Mouse (Mus musculus): Measurements from ENCODE around the gene Skiv2l.

DNA sequence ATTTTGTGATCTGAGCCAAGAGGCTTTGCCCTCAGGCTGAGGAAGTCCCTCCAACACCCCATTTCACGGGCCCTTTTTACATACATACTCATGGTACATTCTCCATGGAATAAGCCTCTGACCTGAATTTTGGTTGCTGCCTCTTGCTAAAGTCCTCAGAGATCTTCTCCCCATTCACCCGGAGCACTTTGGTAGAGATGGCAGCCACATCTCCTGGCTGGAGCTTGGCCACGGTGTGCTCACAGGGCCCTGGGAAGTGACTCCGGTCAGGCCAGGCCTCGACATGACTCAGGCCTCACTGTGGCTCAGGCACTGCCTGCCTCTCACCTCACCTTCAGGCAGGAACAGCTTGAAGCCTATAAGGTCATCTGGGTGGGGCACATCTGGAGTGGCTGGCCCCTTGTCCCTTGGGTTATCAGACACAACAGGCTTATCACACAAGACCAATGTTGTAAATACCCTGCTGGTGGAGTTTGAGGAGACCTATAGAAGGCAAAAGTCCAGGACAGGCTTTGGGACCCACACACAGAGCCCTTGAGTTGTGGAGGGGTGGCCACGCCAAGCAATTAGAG lies 9.2 kb downstream of the Skiv2l start:
- TF ChIP-seq CTCF (IDR thresholded peaks at IDR 0.05) (no peak), POLR2A (IDR thresholded peaks at IDR 0.05; ENCODE audit: insufficient read depth, low read depth, low read length) (no peak)
